Mouse (Mus musculus): ENCODE results near the gene Slc44a1. TPM values are rescaled to one million over a fixed set of nuclear protein-coding genes. Genes with fewer than 3 reads are reported as not detected.

Slc44a1 gene
- polyA plus RNA-seq, 1 experiment from 2014 or later: 17.6 TPM

- Histone ChIP-seq H3K36me3 (no peaks in the 10 kb centered on the region), H3K9me3 (no peaks in the 10 kb centered on the region), H3K9ac (replicated peaks) (no peak overlapping the region), H3K4me3 (no peak overlapping the region), H3K4me2 (replicated peaks) (no peak overlapping the region), H3K4me1 (no peaks in the 10 kb centered on the region), H3K27ac (replicated peaks) (no peak overlapping the region), H3K27me3 (no peaks in the 10 kb centered on the region)
- WGBS: 85% methylated on average over 9 of the region's 9 CpGs
- no peak for ATAC-seq (ENCODE audit: low FRiP score, low read depth)
Observed at GRCm38 (mm10) chr4:53411958-53412870, 28.0 kb upstream of the Slc44a1 start.

- Histone ChIP-seq H3K9me3 (no peaks in the 10 kb centered on the region), H3K4me2 (replicated peaks) (no peak overlapping the region), H3K4me3 (no peak overlapping the region), H3K4me1 (no peaks in the 10 kb centered on the region), H3K27ac (replicated peaks) (no peak overlapping the region), H3K9ac (replicated peaks) (no peak overlapping the region), H3K27me3 (no peaks in the 10 kb centered on the region), H3K36me3 (no peaks in the 10 kb centered on the region)
- 86% methylated on average over 6 of the region's 6 CpGs for WGBS
- no peak for ATAC-seq (ENCODE audit: low FRiP score, low read depth)
Observed at GRCm38 (mm10) chr4:53412991-53413390, 27.2 kb upstream of the Slc44a1 start.

- ATAC-seq (ENCODE audit: low FRiP score, low read depth): no peak
- no peak overlapping the region for H3K4me3 ChIP-seq
- H3K9ac ChIP-seq (replicated peaks): no peak overlapping the region
- no peak overlapping the region for H3K27ac ChIP-seq (replicated peaks)
- WGBS: 89% methylated on average over 9 of the region's 9 CpGs
- H3K4me1 ChIP-seq: no peaks in the 10 kb centered on the region
- H3K4me2 ChIP-seq (replicated peaks): no peak overlapping the region
- H3K9me3 ChIP-seq: no peaks in the 10 kb centered on the region
- no peaks in the 10 kb centered on the region for H3K36me3 ChIP-seq
- H3K27me3 ChIP-seq: no peaks in the 10 kb centered on the region
Observed at GRCm38 (mm10) chr4:53414031-53414797, 26.0 kb upstream of the Slc44a1 start.

GRCm38 (mm10) chr4:53415873-53416637 lies 24.2 kb upstream of the Slc44a1 start:
- Histone ChIP-seq H3K9me3 (no peaks in the 10 kb centered on the region), H3K4me3 (no peak overlapping the region), H3K4me2 (replicated peaks) (no peak overlapping the region), H3K4me1 (no peaks in the 10 kb centered on the region), H3K36me3 (no peaks in the 10 kb centered on the region), H3K27me3 (no peaks in the 10 kb centered on the region), H3K9ac (replicated peaks) (no peak overlapping the region), H3K27ac (replicated peaks) (no peak overlapping the region)
- no peak for ATAC-seq (ENCODE audit: low FRiP score, low read depth)
- WGBS: 90% methylated on average over 9 of the region's 10 CpGs

GRCm38 (mm10) chr4:53416928-53417327 lies 23.3 kb upstream of the Slc44a1 start:
- Histone ChIP-seq H3K4me3 (no peak overlapping the region), H3K4me2 (replicated peaks) (no peak overlapping the region), H3K27ac (replicated peaks) (no peak overlapping the region), H3K9me3 (no peaks in the 10 kb centered on the region), H3K27me3 (no peaks in the 10 kb centered on the region), H3K36me3 (no peaks in the 10 kb centered on the region), H3K4me1 (no peaks in the 10 kb centered on the region), H3K9ac (replicated peaks) (no peak overlapping the region)
- 73% methylated on average over 7 of the region's 7 CpGs for WGBS
- ATAC-seq (ENCODE audit: low FRiP score, low read depth): no peak

DNA sequence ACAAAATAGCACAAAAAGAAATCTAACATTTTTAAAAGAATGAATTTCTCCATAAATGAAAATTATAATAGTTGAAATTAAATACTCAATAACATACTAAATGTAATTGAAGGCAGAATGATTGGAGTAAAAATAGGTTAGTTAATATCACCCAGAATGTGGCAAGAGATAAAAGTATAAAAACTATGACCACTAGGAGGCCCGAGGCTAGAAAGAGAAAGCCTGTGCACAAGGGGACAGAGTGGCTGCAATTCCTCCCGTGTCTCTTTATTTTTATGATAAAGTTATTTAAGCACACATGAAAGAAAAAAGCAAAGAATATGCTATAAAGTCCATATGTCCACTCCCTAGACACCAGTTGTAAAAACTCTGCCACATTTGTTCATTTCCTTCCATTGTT lies 17.4 kb upstream of the Slc44a1 start:
- Histone ChIP-seq H3K4me2 (replicated peaks) (no peak overlapping the region), H3K4me3 (no peak overlapping the region), H3K9ac (replicated peaks) (no peak overlapping the region), H3K27ac (replicated peaks) (no peak overlapping the region), H3K27me3 (no peaks in the 10 kb centered on the region), H3K36me3 (no peaks in the 10 kb centered on the region), H3K9me3 (no peaks in the 10 kb centered on the region), H3K4me1 (no peaks in the 10 kb centered on the region)
- WGBS: 89% methylated on average over 2 of the region's 2 CpGs
- no peak for ATAC-seq (ENCODE audit: low FRiP score, low read depth)

GRCm38 (mm10) chr4:53427120-53427519 lies 13.1 kb upstream of the Slc44a1 start:
- H3K4me1 ChIP-seq: no peaks in the 10 kb centered on the region

GRCm38 (mm10) chr4:53430522-53430921 lies 9.7 kb upstream of the Slc44a1 start:
- 71% methylated on average over 6 of the region's 6 CpGs for WGBS
- H3K4me1 ChIP-seq: no peaks in the 10 kb centered on the region
- H3K27ac ChIP-seq (replicated peaks): no peak overlapping the region
- H3K36me3 ChIP-seq: no peaks in the 10 kb centered on the region
- H3K27me3 ChIP-seq: no peaks in the 10 kb centered on the region
- ATAC-seq (ENCODE audit: low FRiP score, low read depth): no peak
- no peaks in the 10 kb centered on the region for H3K9me3 ChIP-seq
- H3K4me3 ChIP-seq: no peak overlapping the region
- H3K4me2 ChIP-seq (replicated peaks): no peak overlapping the region
- no peak overlapping the region for H3K9ac ChIP-seq (replicated peaks)

More at GRCm38 (mm10) chr4:53427120-53427519, 13.1 kb upstream of the Slc44a1 start:
- 62% methylated on average over 4 of the region's 4 CpGs for WGBS
- Histone ChIP-seq H3K9me3 (no peaks in the 10 kb centered on the region), H3K4me2 (replicated peaks) (no peak overlapping the region), H3K36me3 (no peaks in the 10 kb centered on the region), H3K4me3 (no peak overlapping the region), H3K27me3 (no peaks in the 10 kb centered on the region), H3K27ac (replicated peaks) (no peak overlapping the region), H3K9ac (replicated peaks) (no peak overlapping the region)
- ATAC-seq (ENCODE audit: low FRiP score, low read depth): no peak

DNA sequence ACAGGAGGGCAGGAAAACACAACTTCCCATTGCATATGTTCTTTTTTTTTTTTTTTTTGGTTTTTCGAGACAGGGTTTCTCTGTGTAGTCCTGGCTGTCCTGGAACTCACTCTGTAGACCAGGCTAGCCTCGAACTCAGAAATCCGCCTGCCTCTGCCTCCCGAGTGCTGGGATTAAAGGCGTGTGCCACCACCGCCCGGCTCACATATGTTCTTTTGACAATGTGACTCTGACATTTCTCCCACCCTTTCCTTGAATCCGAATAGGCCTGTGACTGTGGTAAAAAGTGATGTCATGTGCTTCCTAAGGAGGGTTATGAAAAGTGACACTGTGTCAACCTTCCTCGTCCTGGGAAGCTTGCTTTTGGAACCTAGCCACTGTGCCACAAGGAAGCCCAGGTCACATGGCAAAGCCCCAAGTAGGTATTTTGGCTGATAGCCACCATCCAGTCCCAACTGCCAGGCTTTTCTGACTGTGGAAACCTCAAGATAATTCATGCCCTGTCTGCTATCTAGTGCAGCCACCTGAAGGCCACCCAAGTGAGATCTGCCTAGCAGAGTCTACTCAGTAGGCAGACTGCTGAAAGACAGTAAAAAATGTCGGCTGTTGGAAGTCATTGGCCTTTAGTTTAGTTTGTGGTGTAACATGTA lies 8.5 kb upstream of the Slc44a1 start:
- no peaks in the 10 kb centered on the region for H3K27me3 ChIP-seq
- H3K4me3 ChIP-seq: no peak overlapping the region
- H3K9me3 ChIP-seq: no peaks in the 10 kb centered on the region
- H3K4me2 ChIP-seq (replicated peaks): no peak overlapping the region
- ATAC-seq (ENCODE audit: low FRiP score, low read depth): no peak
- H3K9ac ChIP-seq (replicated peaks): no peak overlapping the region
- WGBS: 91% methylated on average over 8 of the region's 10 CpGs
- no peaks in the 10 kb centered on the region for H3K4me1 ChIP-seq
- H3K27ac ChIP-seq (replicated peaks): no peak overlapping the region
- H3K36me3 ChIP-seq: no peaks in the 10 kb centered on the region

DNA sequence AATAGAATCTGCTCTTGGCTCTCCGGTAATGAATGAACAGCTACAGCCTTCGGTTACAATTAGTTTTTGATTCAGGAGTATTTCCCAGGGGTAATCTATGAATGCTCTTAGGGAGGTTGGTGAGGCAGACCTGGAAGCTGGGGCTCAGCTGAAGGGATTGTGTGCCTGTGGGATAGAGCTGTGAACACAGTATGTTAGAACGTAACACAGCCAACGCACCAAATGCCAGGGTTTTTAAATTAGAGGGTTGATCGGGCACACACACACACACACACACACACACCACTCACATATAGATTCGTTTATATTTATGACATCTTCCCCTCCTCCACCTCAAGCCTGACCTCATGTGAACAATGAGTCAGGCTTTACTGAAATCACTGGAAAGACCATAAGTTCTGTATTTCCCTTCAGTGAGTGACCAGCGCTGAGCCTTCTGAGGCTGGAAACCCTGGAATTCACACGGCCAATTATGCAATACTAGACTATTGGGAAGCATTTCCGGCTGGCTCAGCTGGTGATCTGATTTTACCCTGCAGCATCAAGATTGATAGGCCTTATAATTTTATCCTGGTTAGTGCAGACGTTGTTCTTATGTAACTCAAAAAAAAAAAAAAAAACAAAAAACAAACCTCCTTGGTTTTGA lies 3.0 kb upstream of the Slc44a1 start:
- peaks cover 4% of the 10 kb centered on the region; the same call in 1 of the 2 replicates for H3K4me1 ChIP-seq
- no peak overlapping the region for H3K4me3 ChIP-seq
- no peak for ATAC-seq (ENCODE audit: low FRiP score, low read depth)
- H3K4me2 ChIP-seq (replicated peaks): no peak overlapping the region
- no peaks in the 10 kb centered on the region for H3K36me3 ChIP-seq
- peaks cover 15% of the 10 kb centered on the region for H3K27me3 ChIP-seq
- H3K9ac ChIP-seq (replicated peaks): no peak overlapping the region
- no peaks in the 10 kb centered on the region for H3K9me3 ChIP-seq
- H3K27ac ChIP-seq (replicated peaks): no peak overlapping the region
- 69% methylated on average over 10 of the region's 10 CpGs for WGBS

GRCm38 (mm10) chr4:53438386-53438785 lies 1.8 kb upstream of the Slc44a1 start:
- H3K27ac ChIP-seq (replicated peaks): no peak overlapping the region
- no peak for ATAC-seq (ENCODE audit: low FRiP score, low read depth)
- H3K9me3 ChIP-seq: no peaks in the 10 kb centered on the region
- 79% methylated on average over 2 of the region's 2 CpGs for WGBS
- no peak overlapping the region for H3K4me2 ChIP-seq (replicated peaks)
- peaks cover 4% of the 10 kb centered on the region; the same call in 1 of the 2 replicates for H3K4me1 ChIP-seq
- no peak overlapping the region for H3K4me3 ChIP-seq
- no peak overlapping the region for H3K9ac ChIP-seq (replicated peaks)
- H3K36me3 ChIP-seq: no peaks in the 10 kb centered on the region
- H3K27me3 ChIP-seq: peaks cover 21% of the 10 kb centered on the region

Measured in midbrain, embryonic 12.5 days (tissue).